8 mouse cellular contexts compared by ENCODE assay signal in the genomic region with DNA sequence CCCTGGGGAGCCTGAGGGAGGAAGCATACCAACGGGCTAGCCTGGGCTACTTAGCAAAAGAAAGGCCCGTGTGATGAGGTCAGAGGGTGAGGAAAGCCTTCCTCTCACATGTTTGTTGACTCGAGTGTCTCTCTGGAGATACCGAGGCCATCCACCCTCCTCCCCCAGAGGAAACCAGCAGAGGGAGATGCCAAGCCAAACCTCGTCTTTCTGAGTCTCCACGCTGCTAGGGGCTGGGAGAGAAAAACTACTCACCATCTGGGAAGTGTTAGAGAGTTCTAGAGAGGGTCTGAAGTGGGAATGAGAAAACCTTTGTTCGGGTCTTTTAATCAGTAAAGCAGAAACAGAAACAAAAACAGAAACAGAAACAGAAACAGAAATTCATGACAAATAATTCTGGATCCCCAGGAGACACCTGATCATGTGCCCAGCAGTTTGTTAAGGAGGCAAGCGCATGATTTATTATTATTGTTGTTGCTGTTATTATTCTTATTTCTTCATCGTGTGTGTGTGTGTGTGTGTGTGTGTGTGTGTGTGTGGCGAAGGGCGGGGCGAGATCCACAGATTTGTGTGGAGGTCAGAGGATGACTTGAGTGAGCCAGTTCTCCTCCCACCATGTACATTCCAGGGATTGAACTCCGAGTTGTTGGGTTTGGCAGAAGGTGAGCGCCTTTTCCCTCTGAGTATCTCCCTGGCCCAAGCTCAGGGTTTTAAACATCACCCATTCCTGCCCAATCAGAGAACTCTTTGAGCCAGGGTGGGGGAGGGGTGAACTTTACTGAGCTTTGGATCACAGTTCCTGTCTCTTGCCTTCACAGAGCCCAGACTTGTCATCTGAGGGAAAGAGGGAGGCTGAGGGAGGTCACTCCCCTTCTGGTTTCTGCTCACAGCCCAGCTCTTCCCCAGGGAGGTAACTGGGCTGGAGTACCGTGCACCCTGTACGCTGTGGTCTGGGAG.
A peak's percentile ranks its signal among the peaks of the same experiment; 100 is the strongest.
DNase-seq lines count a peak whose midpoint lies in the region; ATAC-seq and TF ChIP-seq lines count a peak whose summit lies in the region.

No protein-coding gene starts in this region.

- no peaks in the 10 kb centered on the region for H3K36me3 ChIP-seq in liver, adult 2 months (ENCODE audit: control insufficient read depth, insufficient read depth, low read length)
- H3K36me3 ChIP-seq in liver, embryonic 12.5 days, result no peaks in the 10 kb centered on the region
- H3K36me3 ChIP-seq in embryonic facial prominence, embryonic 14.5 days (ENCODE audit: control insufficient read depth, insufficient read depth, low read length), result no peaks in the 10 kb centered on the region
- H3K36me3 ChIP-seq in lung, embryonic 15.5 days, result no peaks in the 10 kb centered on the region

- 58% methylated on average over 16 of the region's 16 CpGs for WGBS in liver, adult 2 months
- WGBS in liver, embryonic 12.5 days (ENCODE audit: insufficient replicate concordance), result 54% methylated on average over 16 of the region's 16 CpGs
- WGBS in embryonic facial prominence, embryonic 14.5 days, result 38% methylated on average over 16 of the region's 16 CpGs
- 58% methylated on average over 16 of the region's 16 CpGs for WGBS in lung, embryonic 15.5 days

- DNase-seq in liver, adult 2 months (ENCODE audit: extremely low read depth, low read depth, low spot score), result peak; percentile 88
- peak; percentile 86 for DNase-seq in embryonic facial prominence, embryonic 14.5 days (ENCODE audit: low spot score)
- DNase-seq in induced T-regulatory cell, adult 2 months (ENCODE audit: low read depth), result peak; percentile 77
- no peak for DNase-seq in ovary, postnatal 36 days (ENCODE audit: low spot score)
- no peak for DNase-seq in cerebellum, postnatal 36 days

- H3K4me1 ChIP-seq in liver, adult 2 months (ENCODE audit: control insufficient read depth, insufficient read depth, low read length), result no peaks in the 10 kb centered on the region; the same call in 1 of the 2 replicates
- H3K4me1 ChIP-seq in liver, embryonic 12.5 days, result peaks cover 5% of the 10 kb centered on the region; the same call in 1 of the 2 replicates
- peaks cover 40% of the 10 kb centered on the region for H3K4me1 ChIP-seq in embryonic facial prominence, embryonic 14.5 days (ENCODE audit: control insufficient read depth, insufficient read depth, low read length)
- H3K4me1 ChIP-seq in lung, embryonic 15.5 days, result peaks cover 25% of the 10 kb centered on the region

- H3K4me3 ChIP-seq in liver, adult 2 months (ENCODE audit: insufficient read depth, low read depth, low read length), result no peak overlapping the region
- H3K4me3 ChIP-seq in liver, embryonic 12.5 days, result no peak overlapping the region
- no peak overlapping the region for H3K4me3 ChIP-seq in embryonic facial prominence, embryonic 14.5 days (ENCODE audit: low read depth, low read length)
- H3K4me3 ChIP-seq in lung, embryonic 15.5 days, result no peak overlapping the region

- 0 out of 2 replicates have a peak, but pooled peaks have one; percentile 7 for TF ChIP-seq CTCF in liver, adult 2 months (IDR thresholded peaks at IDR 0.05; ENCODE audit: low read depth, low read length)

- H3K27ac ChIP-seq in liver, adult 2 months (replicated peaks; ENCODE audit: insufficient read depth, low read depth, low read length), result peak overlapping the region; percentile 68
- no peak overlapping the region for H3K27ac ChIP-seq in liver, embryonic 12.5 days
- H3K27ac ChIP-seq in embryonic facial prominence, embryonic 14.5 days (replicated peaks; ENCODE audit: low read depth, low read length), result peak overlapping the region; percentile 80
- H3K27ac ChIP-seq in lung, embryonic 15.5 days, result peak overlapping the region; percentile 22

- no peak for TF ChIP-seq POLR2A in liver, adult 2 months (IDR thresholded peaks at IDR 0.05; ENCODE audit: extremely low read depth, insufficient read depth, low read length)

- ATAC-seq in liver, embryonic 12.5 days, result no peak
- ATAC-seq in embryonic facial prominence, embryonic 14.5 days (ENCODE audit: low read depth), result peak; percentile 37
- ATAC-seq in lung, embryonic 15.5 days (ENCODE audit: borderline replicate concordance, extremely low read depth, low FRiP score, low TSS enrichment), result no peak
- no peak for ATAC-seq in megakaryocyte progenitor cell, adult 5-6 weeks (replicated peaks; ENCODE audit: poor library complexity)

- no peaks in the 10 kb centered on the region for H3K27me3 ChIP-seq in liver, adult 2 months (ENCODE audit: control insufficient read depth, insufficient read depth, low read length)
- H3K27me3 ChIP-seq in liver, embryonic 12.5 days (replicated peaks), result no peaks in the 10 kb centered on the region; the same call in 1 of the 2 replicates
- no peaks in the 10 kb centered on the region for H3K27me3 ChIP-seq in embryonic facial prominence, embryonic 14.5 days (replicated peaks; ENCODE audit: control insufficient read depth, insufficient read depth, low read length)
- H3K27me3 ChIP-seq in lung, embryonic 15.5 days, result no peaks in the 10 kb centered on the region

- no peaks in the 10 kb centered on the region for H3K79me2 ChIP-seq in liver, adult 2 months (ENCODE audit: control insufficient read depth, insufficient read depth, low read length)

- no peak overlapping the region for H3K4me2 ChIP-seq in liver, embryonic 12.5 days
- H3K4me2 ChIP-seq in embryonic facial prominence, embryonic 14.5 days (ENCODE audit: low read depth, low read length), result peak overlapping the region; percentile 18; the same call in 1 of the 2 replicates
- H3K4me2 ChIP-seq in lung, embryonic 15.5 days, result no peak overlapping the region

- H3K9ac ChIP-seq in liver, adult 2 months (ENCODE audit: low read depth, low read length), result 0 out of 2 replicates have a peak overlapping the region, but pooled peaks have one; percentile 15
- no peak overlapping the region for H3K9ac ChIP-seq in liver, embryonic 12.5 days
- no peak overlapping the region for H3K9ac ChIP-seq in embryonic facial prominence, embryonic 14.5 days (ENCODE audit: low read depth, low read length)
- no peak overlapping the region for H3K9ac ChIP-seq in lung, embryonic 15.5 days

- no peaks in the 10 kb centered on the region for H3K9me3 ChIP-seq in liver, embryonic 12.5 days (replicated peaks)
- no peaks in the 10 kb centered on the region for H3K9me3 ChIP-seq in embryonic facial prominence, embryonic 14.5 days (ENCODE audit: control insufficient read depth, low read length)
- H3K9me3 ChIP-seq in lung, embryonic 15.5 days, result no peaks in the 10 kb centered on the region

Comparison
In these comparisons a context has a peak if more than half of its experiments do, and no peak if none do; other contexts are left out.
1. DNase-seq: peak in liver, adult 2 months (single experiment), embryonic facial prominence, embryonic 14.5 days (single experiment) and induced T-regulatory cell, adult 2 months (single experiment); none in ovary, postnatal 36 days (single experiment) and cerebellum, postnatal 36 days (0 of 2).